In the genomic region with DNA sequence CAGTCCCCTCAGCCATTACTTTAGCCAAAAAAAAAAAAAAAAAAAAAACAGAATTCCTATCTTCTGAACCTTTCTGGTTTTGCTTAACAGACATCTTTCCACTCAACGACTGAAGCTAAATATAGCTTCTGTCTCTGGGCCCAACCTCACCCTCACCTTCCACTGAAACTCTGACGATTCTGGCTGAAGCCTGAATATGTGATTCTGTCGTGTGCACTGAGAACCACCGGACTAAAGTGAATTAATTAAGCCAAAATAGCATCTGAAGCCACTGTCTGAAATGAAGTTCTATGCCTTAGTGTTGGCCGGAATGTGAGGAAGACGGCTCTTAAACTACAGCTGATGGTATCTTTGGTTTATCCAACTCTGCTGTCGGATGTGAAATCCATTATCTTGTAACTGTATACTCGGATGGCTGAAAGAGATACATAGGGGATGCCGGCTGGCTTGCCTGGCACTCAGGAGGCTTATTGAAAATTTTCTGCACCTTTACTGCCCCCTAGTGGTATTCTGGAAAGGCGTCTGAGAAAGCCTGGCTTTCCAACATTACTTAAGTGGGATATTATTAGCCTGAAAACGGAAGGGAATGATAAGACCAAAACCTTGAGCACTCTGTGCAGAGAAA, we compare ENCODE assay signal across 8 mouse cellular contexts.
DNase-seq lines count a peak whose midpoint lies in the region; ATAC-seq and TF ChIP-seq lines count a peak whose summit lies in the region.

No protein-coding gene starts in this region.

- H3K9me3 ChIP-seq in embryonic facial prominence, embryonic 15.5 days (replicated peaks) = no peaks in the 10 kb centered on the region
- no peaks in the 10 kb centered on the region for H3K9me3 ChIP-seq in heart, embryonic 11.5 days (replicated peaks; ENCODE audit: control insufficient read depth, low read length)
- H3K9me3 ChIP-seq in limb, embryonic 11.5 days (ENCODE audit: control insufficient read depth, low read length) = no peaks in the 10 kb centered on the region
- no peaks in the 10 kb centered on the region for H3K9me3 ChIP-seq in midbrain, postnatal 0 days (ENCODE audit: low read length)
- no peaks in the 10 kb centered on the region for H3K9me3 ChIP-seq in stomach, embryonic 16.5 days (replicated peaks; ENCODE audit: control insufficient read depth, low read length)

- no peak overlapping the region for H3K9ac ChIP-seq in embryonic facial prominence, embryonic 15.5 days
- H3K9ac ChIP-seq in heart, embryonic 11.5 days (ENCODE audit: low read depth, low read length) = no peak overlapping the region
- H3K9ac ChIP-seq in limb, embryonic 11.5 days (ENCODE audit: low read length) = no peak overlapping the region
- H3K9ac ChIP-seq in midbrain, postnatal 0 days (replicated peaks; ENCODE audit: low read length, poor library complexity, severe bottlenecking) = no peak overlapping the region
- H3K9ac ChIP-seq in stomach, embryonic 16.5 days (ENCODE audit: low read length) = no peak overlapping the region

- WGBS in embryonic facial prominence, embryonic 15.5 days = 6% methylated on average over 11 of the region's 11 CpGs
- WGBS in heart, embryonic 11.5 days (ENCODE audit: insufficient replicate concordance) = 10% methylated on average over 11 of the region's 11 CpGs
- 27% methylated on average over 11 of the region's 11 CpGs for WGBS in limb, embryonic 11.5 days
- 11% methylated on average over 11 of the region's 11 CpGs for WGBS in midbrain, postnatal 0 days
- 10% methylated on average over 11 of the region's 11 CpGs for WGBS in stomach, embryonic 16.5 days

- no peaks in the 10 kb centered on the region for H3K36me3 ChIP-seq in embryonic facial prominence, embryonic 15.5 days
- no peaks in the 10 kb centered on the region for H3K36me3 ChIP-seq in heart, embryonic 11.5 days (ENCODE audit: control insufficient read depth, insufficient read depth, low read length)
- no peaks in the 10 kb centered on the region for H3K36me3 ChIP-seq in limb, embryonic 11.5 days (ENCODE audit: control insufficient read depth, insufficient read depth, low read length)
- H3K36me3 ChIP-seq in midbrain, postnatal 0 days (ENCODE audit: insufficient read depth, low read length) = no peaks in the 10 kb centered on the region
- H3K36me3 ChIP-seq in stomach, embryonic 16.5 days (ENCODE audit: control insufficient read depth, insufficient read depth, low read length) = no peaks in the 10 kb centered on the region

- peak; percentile 69 for ATAC-seq in embryonic facial prominence, embryonic 15.5 days (ENCODE audit: insufficient number of reproducible peaks, low FRiP score, low TSS enrichment, low read depth)
- 0 out of 2 replicates have a peak, but pooled peaks have one; percentile 37 for ATAC-seq in heart, embryonic 11.5 days (replicated peaks; ENCODE audit: insufficient number of reproducible peaks, low FRiP score, low TSS enrichment)
- ATAC-seq in limb, embryonic 11.5 days (ENCODE audit: insufficient number of reproducible peaks, low FRiP score, low TSS enrichment, low read depth) = no peak; the same call in 1 of the 2 replicates
- peak; percentile 68; the same call in 1 of the 2 replicates for ATAC-seq in midbrain, postnatal 0 days (ENCODE audit: low FRiP score)
- peak; percentile 65; the same call in 1 of the 2 replicates for ATAC-seq in stomach, embryonic 16.5 days (ENCODE audit: insufficient read depth, low FRiP score)

- H3K27me3 ChIP-seq in embryonic facial prominence, embryonic 15.5 days = no peaks in the 10 kb centered on the region
- no peaks in the 10 kb centered on the region for H3K27me3 ChIP-seq in heart, embryonic 11.5 days (ENCODE audit: control insufficient read depth, insufficient read depth, low read length)
- no peaks in the 10 kb centered on the region for H3K27me3 ChIP-seq in limb, embryonic 11.5 days (ENCODE audit: control insufficient read depth, insufficient read depth, low read length)
- no peaks in the 10 kb centered on the region for H3K27me3 ChIP-seq in midbrain, postnatal 0 days (ENCODE audit: insufficient read depth, low read length)
- no peaks in the 10 kb centered on the region for H3K27me3 ChIP-seq in stomach, embryonic 16.5 days (ENCODE audit: control insufficient read depth, insufficient read depth, low read length)

- no peak overlapping the region for H3K27ac ChIP-seq in embryonic facial prominence, embryonic 15.5 days (replicated peaks)
- H3K27ac ChIP-seq in heart, embryonic 11.5 days (ENCODE audit: low read depth, low read length) = no peak overlapping the region
- H3K27ac ChIP-seq in limb, embryonic 11.5 days (replicated peaks; ENCODE audit: low read depth, low read length) = no peak overlapping the region
- no peak overlapping the region for H3K27ac ChIP-seq in midbrain, postnatal 0 days (ENCODE audit: low read depth, low read length)
- H3K27ac ChIP-seq in stomach, embryonic 16.5 days (ENCODE audit: low read length) = no peak overlapping the region

- H3K4me2 ChIP-seq in embryonic facial prominence, embryonic 15.5 days (replicated peaks) = no peak overlapping the region
- no peak overlapping the region for H3K4me2 ChIP-seq in heart, embryonic 11.5 days
- no peak overlapping the region for H3K4me2 ChIP-seq in limb, embryonic 11.5 days (ENCODE audit: low read depth, severe bottlenecking)
- no peak overlapping the region for H3K4me2 ChIP-seq in midbrain, postnatal 0 days (ENCODE audit: low read depth, low read length, poor library complexity, severe bottlenecking)
- H3K4me2 ChIP-seq in stomach, embryonic 16.5 days (ENCODE audit: low read depth, low read length) = no peak overlapping the region

- peak; percentile 92 for TF ChIP-seq CTCF in midbrain, postnatal 0 days (IDR thresholded peaks at IDR 0.05)

- H3K4me1 ChIP-seq in embryonic facial prominence, embryonic 15.5 days = peaks cover 8% of the 10 kb centered on the region; the same call in 1 of the 2 replicates
- H3K4me1 ChIP-seq in heart, embryonic 11.5 days (ENCODE audit: control insufficient read depth, insufficient read depth, low read length) = 0 out of 2 replicates have a peak, but pooled peaks cover 7% of the 10 kb centered on the region
- H3K4me1 ChIP-seq in limb, embryonic 11.5 days (ENCODE audit: control insufficient read depth, insufficient read depth, low read length) = peaks cover 4% of the 10 kb centered on the region; the same call in 1 of the 2 replicates
- H3K4me1 ChIP-seq in midbrain, postnatal 0 days (ENCODE audit: insufficient read depth, low read length) = no peaks in the 10 kb centered on the region
- H3K4me1 ChIP-seq in stomach, embryonic 16.5 days (ENCODE audit: control insufficient read depth, insufficient read depth, low read length) = 0 out of 2 replicates have a peak, but pooled peaks cover 2% of the 10 kb centered on the region

- no peak overlapping the region for H3K4me3 ChIP-seq in embryonic facial prominence, embryonic 15.5 days (replicated peaks)
- H3K4me3 ChIP-seq in heart, embryonic 11.5 days (ENCODE audit: low read depth, low read length) = no peak overlapping the region
- no peak overlapping the region for H3K4me3 ChIP-seq in limb, embryonic 11.5 days (ENCODE audit: low read depth, low read length)
- no peak overlapping the region for H3K4me3 ChIP-seq in midbrain, postnatal 0 days (ENCODE audit: low read depth, low read length)
- no peak overlapping the region for H3K4me3 ChIP-seq in stomach, embryonic 16.5 days (replicated peaks; ENCODE audit: low read length)

- peak; percentile 5 to 36 for DNase-seq in CD8-positive naive resting alpha-beta T cell, adult 2 months (ENCODE audit: low read depth in 2 of 2, low spot score in 2 of 2)
- peak; percentile 94 for DNase-seq in brain, adult 2 months (ENCODE audit: low read depth, low spot score)
- peak; percentile 84 for DNase-seq in kidney, adult 9 months
- peak; percentile 72 for DNase-seq in limb, embryonic 11.5 days (ENCODE audit: low spot score)
- peak; percentile 95 for DNase-seq in midbrain, postnatal 0 days (ENCODE audit: low spot score)

Comparison
In these comparisons a context has a peak if more than half of its experiments do, and no peak if none do; other contexts are left out.
1. DNase-seq: peak in every context shown above with its lines; median percentile 95 in midbrain, postnatal 0 days; 94 in brain, adult 2 months; 84 in kidney, adult 9 months; 72 in limb, embryonic 11.5 days; 20 in CD8-positive naive resting alpha-beta T cell, adult 2 months.